ENCODE assay signal across 9 mouse cellular contexts in the genomic region with DNA sequence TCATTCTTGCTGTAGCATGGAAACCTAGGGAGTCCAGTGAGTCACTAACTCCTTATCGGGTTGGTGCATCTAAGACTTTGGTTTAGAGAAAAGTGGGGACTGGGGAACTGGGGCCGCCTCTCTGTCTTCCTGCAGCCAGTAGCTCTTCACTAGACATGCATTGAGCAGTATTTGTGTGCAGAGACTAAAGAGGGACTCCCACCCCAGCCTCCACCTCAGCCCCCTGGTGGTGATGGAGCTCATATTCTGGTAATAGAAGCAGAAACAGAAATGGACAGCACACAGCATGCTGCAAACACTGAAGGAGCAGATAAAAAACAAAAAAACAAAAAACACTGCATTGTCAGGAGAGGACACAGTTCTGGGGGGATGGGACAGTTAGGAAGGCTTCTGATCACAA.
DNase-seq lines count a peak whose midpoint lies in the region; ATAC-seq and TF ChIP-seq lines count a peak whose summit lies in the region.
"Had no signal": no experiment of that assay in that cellular context is flagged by ENCODE, and none has a peak within 500 bp of the region (broad histone marks: within the 10 kb centered on the region; RNA-seq: fewer than 3 reads in every experiment).

No protein-coding gene starts in this region.

- ATAC-seq in lung, postnatal 0 days = no peak

- H3K27me3 ChIP-seq in lung, postnatal 0 days (replicated peaks; ENCODE audit: insufficient read depth, low read length) = no peaks in the 10 kb centered on the region
- H3K27me3 ChIP-seq: embryonic facial prominence, embryonic 12.5 days; limb, embryonic 15.5 days had no signal

- 0 out of 2 replicates have a peak, but pooled peaks cover 4% of the 10 kb centered on the region for H3K4me1 ChIP-seq in lung, postnatal 0 days (ENCODE audit: insufficient read depth, low read depth, low read length)

- TF ChIP-seq CTCF in lung, postnatal 0 days (IDR thresholded peaks at IDR 0.05) = peak; percentile 63

- 72% methylated on average over 2 of the region's 2 CpGs for WGBS in lung, postnatal 0 days

- H3K9ac ChIP-seq in lung, postnatal 0 days (replicated peaks; ENCODE audit: low read depth) = no peak overlapping the region
- H3K9ac ChIP-seq: embryonic facial prominence, embryonic 12.5 days; limb, embryonic 15.5 days had no signal

- DNase-seq in kidney, postnatal 10 days = peak; percentile 74
- DNase-seq in kidney, adult 8-10 months = no peak
- peak; percentile 7 for DNase-seq in CD4-positive helper T cell, adult 2 months (ENCODE audit: low read depth, low spot score)
- peak; percentile 79 for DNase-seq in NIH3T3 (ENCODE audit: low read depth)
- DNase-seq in lung, postnatal 0 days (ENCODE audit: low spot score) = peak; percentile 34
- no peak for DNase-seq in cerebellum, adult 9-10 months
- DNase-seq in left cerebral cortex, postnatal 25 days (ENCODE audit: low spot score in 2 of 2) = no peak

- H3K36me3 ChIP-seq in lung, postnatal 0 days (ENCODE audit: insufficient read depth, low read length) = no peaks in the 10 kb centered on the region
- H3K36me3 ChIP-seq: embryonic facial prominence, embryonic 12.5 days; limb, embryonic 15.5 days had no signal

- no peak overlapping the region for H3K27ac ChIP-seq in lung, postnatal 0 days (ENCODE audit: low read length)
- H3K27ac ChIP-seq: embryonic facial prominence, embryonic 12.5 days; limb, embryonic 15.5 days had no signal

- TF ChIP-seq EP300 in lung, postnatal 0 days (IDR thresholded peaks at IDR 0.05) = no peak

- no peak overlapping the region for H3K4me3 ChIP-seq in lung, postnatal 0 days (ENCODE audit: low read depth, low read length)
- H3K4me3 ChIP-seq: embryonic facial prominence, embryonic 12.5 days; limb, embryonic 15.5 days had no signal

- intact Hi-C loops in left cerebral cortex, postnatal 25 days (cut with DNase I) = no loop called here

- H3K9me3 ChIP-seq in lung, postnatal 0 days (ENCODE audit: low read length) = no peaks in the 10 kb centered on the region
- H3K9me3 ChIP-seq: embryonic facial prominence, embryonic 12.5 days; limb, embryonic 15.5 days had no signal

- H3K4me2 ChIP-seq in lung, postnatal 0 days (replicated peaks; ENCODE audit: low read depth, low read length) = no peak overlapping the region
- H3K4me2 ChIP-seq: embryonic facial prominence, embryonic 12.5 days; limb, embryonic 15.5 days had no signal

Comparison
In these comparisons a context has a peak if more than half of its experiments do, and no peak if none do; other contexts are left out.
1. DNase-seq: peak in kidney, postnatal 10 days (single experiment), CD4-positive helper T cell, adult 2 months (single experiment), NIH3T3 (single experiment) and lung, postnatal 0 days (single experiment); none in kidney, adult 8-10 months (0 of 2), cerebellum, adult 9-10 months (single experiment) and left cerebral cortex, postnatal 25 days (0 of 2).